Mouse (Mus musculus) naive thymus-derived CD4-positive, alpha-beta T cell, adult 5 months (primary cell): Measurements from ENCODE around the gene Slc12a5. TPM values are rescaled to one million over a fixed set of nuclear protein-coding genes. Genes with fewer than 3 reads are reported as not detected.

Source experiments
- polyA plus RNA-seq: library from polyadenylated mRNA; unstranded; fragments of 100-300 nt; shearing (Covaris generic); gene quantifications from one replicate; pipeline ENCODE4 v1.2.1, GENCODE M21; 2017

Slc12a5 gene
- polyA plus RNA-seq = not detected

DNA sequence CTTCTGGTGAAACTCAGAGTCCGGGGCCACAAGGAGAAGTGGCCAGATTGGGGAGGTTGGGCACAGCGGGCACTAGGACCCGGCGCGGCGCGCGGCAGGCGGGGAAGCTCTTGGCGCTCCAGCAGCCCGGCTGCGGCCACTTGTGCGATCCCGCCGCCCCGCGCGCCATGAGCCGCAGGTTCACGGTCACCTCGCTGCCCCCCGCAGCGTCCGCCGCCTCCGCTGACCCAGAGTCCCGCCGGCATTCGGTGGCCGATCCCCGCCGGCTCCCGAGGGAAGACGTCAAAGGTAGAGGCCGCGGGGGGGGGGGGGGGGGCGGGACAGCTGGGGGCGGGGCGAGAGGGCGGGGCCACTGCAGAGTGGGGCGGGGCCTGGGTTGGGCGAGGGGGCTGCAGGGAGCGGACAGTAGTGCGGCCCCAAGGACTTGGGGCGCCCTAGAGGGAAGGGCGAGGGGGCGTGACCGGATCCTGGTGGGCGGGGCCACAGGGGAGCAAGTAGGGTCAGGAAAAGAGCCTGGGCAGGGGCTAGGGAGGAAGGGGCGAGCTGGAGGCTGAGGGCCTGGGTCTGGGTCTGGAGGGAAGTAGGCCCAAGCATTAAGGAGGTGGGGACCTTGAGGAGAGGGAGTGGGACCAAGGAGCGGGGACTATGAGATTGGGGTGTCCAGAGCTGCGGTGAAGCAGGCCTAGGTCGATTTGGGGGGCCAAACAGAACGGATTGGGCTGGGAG is at the start of gene Slc12a5:
Gene Slc12a5 (plus strand): TSS at position 87 of the 726 bp plus-strand sequence.

DNA sequence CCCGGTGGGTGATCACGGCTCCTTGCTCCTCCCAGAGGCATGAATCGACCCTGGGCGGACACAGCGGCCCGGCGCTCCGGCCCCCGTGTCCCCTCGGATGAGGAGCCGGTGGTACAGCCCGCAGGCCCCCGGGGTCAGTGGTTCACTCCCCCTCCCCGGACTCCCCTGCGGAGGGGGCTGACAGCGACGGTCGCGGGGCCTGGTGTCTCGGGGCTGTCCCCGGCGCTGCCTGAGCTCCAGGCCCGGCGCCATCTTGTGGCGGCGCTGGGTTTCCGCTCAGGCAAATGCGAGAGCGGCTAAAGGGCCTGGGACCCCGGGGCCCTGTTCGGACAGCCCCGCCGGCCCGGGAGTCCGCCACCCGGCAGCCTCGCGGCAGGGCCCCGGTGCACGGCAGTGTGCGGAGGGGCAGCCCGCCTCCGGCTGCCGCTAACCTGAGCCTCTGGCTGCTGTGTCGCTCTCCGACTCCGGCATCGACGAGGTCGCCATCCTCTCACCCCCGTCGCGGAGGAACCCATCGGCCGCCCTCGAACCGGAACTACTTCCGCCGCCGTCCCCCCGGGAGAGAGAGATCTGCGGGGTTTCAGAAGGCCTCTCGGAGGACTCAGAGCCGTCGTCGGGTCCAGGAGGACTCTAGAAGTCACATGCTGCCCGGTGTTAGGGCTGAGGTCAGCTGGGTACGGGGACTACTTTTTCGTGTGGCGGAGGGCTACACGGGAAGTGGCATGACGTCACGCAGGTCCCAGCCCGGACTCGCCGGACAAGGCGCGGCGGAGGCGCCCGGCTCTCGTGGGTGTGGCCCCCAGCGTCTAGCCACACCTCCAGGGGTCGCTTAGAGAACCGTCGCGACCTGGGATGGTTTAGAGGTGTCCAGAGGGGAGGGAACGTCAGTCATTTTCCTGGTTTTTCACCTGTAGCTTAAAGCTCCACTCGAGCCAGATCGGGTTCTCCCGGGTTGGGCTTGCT is 49.2 kb upstream of the Slc12a5 start, which contains the start of gene Zfp335:
Gene Zfp335 (minus strand): TSS at position 672 of the 963 bp plus-strand sequence.

DNA sequence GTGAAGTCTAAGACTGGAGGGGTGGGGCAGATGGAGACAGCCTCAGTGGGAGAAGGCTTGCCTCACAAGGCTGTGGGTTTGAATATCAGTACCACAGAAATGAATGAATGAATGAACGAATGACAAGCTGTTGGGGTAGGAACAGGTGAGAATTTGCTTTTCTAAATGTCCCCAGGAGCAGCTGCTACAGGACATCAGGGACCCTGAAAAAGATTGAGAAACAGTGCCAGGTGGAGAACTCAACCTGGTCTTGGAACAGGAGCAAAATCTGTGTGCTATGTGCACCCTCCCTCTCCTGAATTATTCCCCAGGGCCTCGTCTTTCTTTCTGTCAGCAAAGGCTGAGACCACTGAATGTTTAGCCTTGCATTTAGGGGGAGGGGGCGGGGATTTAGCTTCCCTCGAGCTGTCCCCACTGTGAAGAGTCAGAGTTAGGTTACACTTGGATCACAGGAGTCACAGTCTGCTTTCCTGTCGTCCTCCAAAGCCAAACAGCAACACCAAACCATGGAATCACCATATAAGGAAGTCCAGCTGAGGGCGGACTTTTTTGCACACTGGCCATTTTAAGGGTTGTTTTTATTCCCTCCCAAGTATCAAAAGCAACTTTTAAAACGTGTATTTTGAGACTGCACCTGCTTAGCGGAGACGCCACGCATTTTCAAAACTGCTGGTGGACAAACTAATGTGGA is 20.3 kb upstream of the Slc12a5 start, which contains the start of gene Mmp9:
Gene Mmp9 (plus strand): TSS at position 641 of the 691 bp plus-strand sequence.

GRCm38 (mm10) chr2:165034131-165035057 is 73.8 kb downstream of the Slc12a5 start, which contains the start of gene Ncoa5:
TSS of gene Ncoa5 (minus strand) at chr2:165034867.

Other genes starting within 250 kb of the Slc12a5 start
- not detected for gene Spint5, start 245.5 kb upstream of the Slc12a5 start, polyA plus RNA-seq
- gene Wfdc3, start 214.9 kb upstream of the Slc12a5 start, polyA plus RNA-seq = not detected
- 68.5 TPM for gene Dnttip1, start 214.8 kb upstream of the Slc12a5 start, polyA plus RNA-seq
- 0.45 TPM for gene Ube2c, start 190.9 kb upstream of the Slc12a5 start, polyA plus RNA-seq
- gene Tnnc2, start 180.8 kb upstream of the Slc12a5 start, polyA plus RNA-seq = not detected
- 5.0 TPM for gene Snx21, start 175.0 kb upstream of the Slc12a5 start, polyA plus RNA-seq
- gene Acot8, start 155.9 kb upstream of the Slc12a5 start, polyA plus RNA-seq = 24.1 TPM
- 2.2 TPM for gene Zswim3, start 155.7 kb upstream of the Slc12a5 start, polyA plus RNA-seq
- gene Zswim1, start 138.1 kb upstream of the Slc12a5 start, polyA plus RNA-seq = 21.6 TPM
- not detected for gene Spata25, start 132.3 kb upstream of the Slc12a5 start, polyA plus RNA-seq
- gene Ctsa, start 127.9 kb upstream of the Slc12a5 start, polyA plus RNA-seq = 109 TPM
- gene Neurl2, start 127.3 kb upstream of the Slc12a5 start, polyA plus RNA-seq = 1.9 TPM
- 0.31 TPM for gene Pltp, start 103.1 kb upstream of the Slc12a5 start, polyA plus RNA-seq
- 160 TPM for gene Pcif1, start 81.5 kb upstream of the Slc12a5 start, polyA plus RNA-seq
- 48.9 TPM for gene Zfp335, start 49.0 kb upstream of the Slc12a5 start, polyA plus RNA-seq
- gene Mmp9, start 20.0 kb upstream of the Slc12a5 start, polyA plus RNA-seq = not detected
- gene Ncoa5, start 74.1 kb downstream of the Slc12a5 start, polyA plus RNA-seq = 48.6 TPM
- 0.36 TPM for gene Cd40, start 94.8 kb downstream of the Slc12a5 start, polyA plus RNA-seq
- gene 1700025C18Rik, start 129.9 kb downstream of the Slc12a5 start, polyA plus RNA-seq = not detected